Mouse (Mus musculus) naive thymus-derived CD4-positive, alpha-beta T cell, adult 5 months (primary cell): ENCODE measurements around the gene Trpc4. TPM values are rescaled to one million over a fixed set of nuclear protein-coding genes. Genes with fewer than 3 reads are reported as not detected.

Experiments
- polyA plus RNA-seq: library from polyadenylated mRNA; unstranded; fragments of 100-300 nt; shearing (Covaris generic); gene quantifications from one replicate; pipeline ENCODE4 v1.2.1, GENCODE M21; 2017

Gene Trpc4
- not detected for polyA plus RNA-seq

GRCm38 (mm10) chr3:54155639-54156315, at the start of gene Trpc4:
Trpc4 (plus strand) TSS chr3:54156035.

GRCm38 (mm10) chr3:54360897-54361296, 205.1 kb downstream of the Trpc4 start, which contains the start of gene Postn:
Postn (plus strand) TSS chr3:54361109.

Other genes with a start within 250 kb of the Trpc4 start
- 0.21 TPM for gene Postn, start 205.1 kb downstream of the Trpc4 start, polyA plus RNA-seq